Mouse (Mus musculus): ENCODE results near the gene Lsm10. TPM values are rescaled to one million over a fixed set of nuclear protein-coding genes. Genes with fewer than 3 reads are reported as not detected.

Gene Lsm10
- polyA plus RNA-seq, 1 experiment from 2014 or later = 57.5 TPM

Other genes with a start within 250 kb of the Lsm10 start
- 0.56 and 0.83 TPM in 2 replicates for gene Csf3r, start 72.1 kb upstream of the Lsm10 start, polyA plus RNA-seq (2015; fragmentation: Nextera tagmentation; extraction: Ambion mirVana)
- gene Mrps15, start 49.7 kb upstream of the Lsm10 start, polyA plus RNA-seq (2015; fragmentation: Nextera tagmentation; extraction: Ambion mirVana) = 142 and 151 TPM in 2 replicates
- 7.2 and 11.1 TPM in 2 replicates for gene Oscp1, start 38.1 kb upstream of the Lsm10 start, polyA plus RNA-seq (2015; fragmentation: Nextera tagmentation; extraction: Ambion mirVana)
- 26.1 and 28.5 TPM in 2 replicates for gene Stk40, start 7.3 kb downstream of the Lsm10 start, polyA plus RNA-seq (2015; fragmentation: Nextera tagmentation; extraction: Ambion mirVana)
- 34.7 and 35.4 TPM in 2 replicates for gene Eva1b, start 51.1 kb downstream of the Lsm10 start, polyA plus RNA-seq (2015; fragmentation: Nextera tagmentation; extraction: Ambion mirVana)
- 13.2 and 13.9 TPM in 2 replicates for gene Sh3d21, start 66.9 kb downstream of the Lsm10 start, polyA plus RNA-seq (2015; fragmentation: Nextera tagmentation; extraction: Ambion mirVana)
- 132 and 141 TPM in 2 replicates for gene Thrap3, start 106.1 kb downstream of the Lsm10 start, polyA plus RNA-seq (2015; fragmentation: Nextera tagmentation; extraction: Ambion mirVana)
- 13.1 and 16.7 TPM in 2 replicates for gene Map7d1, start 159.7 kb downstream of the Lsm10 start, polyA plus RNA-seq (2015; fragmentation: Nextera tagmentation; extraction: Ambion mirVana)
- 105 and 107 TPM in 2 replicates for gene Trappc3, start 165.7 kb downstream of the Lsm10 start, polyA plus RNA-seq (2015; fragmentation: Nextera tagmentation; extraction: Ambion mirVana)
- 3.5 and 4.5 TPM in 2 replicates for gene Col8a2, start 190.2 kb downstream of the Lsm10 start, polyA plus RNA-seq (2015; fragmentation: Nextera tagmentation; extraction: Ambion mirVana)
- 59.0 and 60.1 TPM in 2 replicates for gene Adprhl2, start 225.1 kb downstream of the Lsm10 start, polyA plus RNA-seq (2015; fragmentation: Nextera tagmentation; extraction: Ambion mirVana)
- 4.8 and 5.6 TPM in 2 replicates for gene Tekt2, start 229.1 kb downstream of the Lsm10 start, polyA plus RNA-seq (2015; fragmentation: Nextera tagmentation; extraction: Ambion mirVana)